Comparison of ENCODE assay signal across 19 mouse cellular contexts in the genomic region with DNA sequence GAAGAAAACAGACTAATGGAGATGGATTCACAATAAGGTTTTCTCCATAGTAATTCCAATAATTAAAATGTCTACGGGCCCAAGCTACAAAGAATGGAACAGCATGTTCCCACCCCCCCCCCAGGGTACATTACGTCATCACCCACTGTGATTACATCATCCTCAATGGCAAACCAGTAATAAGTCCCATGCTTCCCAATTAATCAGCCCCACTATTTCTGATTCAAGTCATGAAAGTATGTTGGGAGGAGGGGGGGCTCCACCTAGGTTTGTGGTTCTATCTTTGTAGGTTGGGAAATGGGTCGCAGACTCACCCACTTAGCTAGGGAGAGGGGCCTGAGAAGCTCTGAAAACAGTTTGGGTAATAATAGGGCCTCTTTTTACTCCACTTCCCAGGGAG. TPM values are rescaled to one million over a fixed set of nuclear protein-coding genes. Genes with fewer than 3 reads are reported as not detected.
DNase-seq lines count a peak whose midpoint lies in the region; ATAC-seq and TF ChIP-seq lines count a peak whose summit lies in the region.
"Had no signal": no experiment of that assay in that cellular context is flagged by ENCODE, and none has a peak within 500 bp of the region (broad histone marks: within the 10 kb centered on the region; RNA-seq: fewer than 3 reads in every experiment).

No protein-coding gene starts in this region.

- TF ChIP-seq CTCF in hindbrain, postnatal 0 days (IDR thresholded peaks at IDR 0.05; ENCODE audit: low read depth): no peak

- H3K4me3 ChIP-seq in hindbrain, embryonic 10.5 days: peak overlapping the region; percentile 7; the same call in 1 of the 2 replicates
- no peak overlapping the region for H3K4me3 ChIP-seq in hindbrain, postnatal 0 days (ENCODE audit: low read length)
- H3K4me3 ChIP-seq in neural tube, embryonic 13.5 days: no peak overlapping the region
- no peak overlapping the region for H3K4me3 ChIP-seq in forebrain, embryonic 13.5 days
- H3K4me3 ChIP-seq: embryonic facial prominence, embryonic 12.5 days; gastrocnemius, adult 2 months; limb, embryonic 13.5 days had no signal

- peak overlapping the region; percentile 73 for H3K27ac ChIP-seq in hindbrain, embryonic 10.5 days
- no peak overlapping the region for H3K27ac ChIP-seq in hindbrain, postnatal 0 days
- peak overlapping the region; percentile 53 for H3K27ac ChIP-seq in neural tube, embryonic 13.5 days (replicated peaks)
- peak overlapping the region; percentile 65 for H3K27ac ChIP-seq in forebrain, embryonic 13.5 days
- H3K27ac ChIP-seq: embryonic facial prominence, embryonic 12.5 days; gastrocnemius, adult 2 months; kidney, postnatal 0 days; limb, embryonic 13.5 days had no signal

- H3K4me1 ChIP-seq in hindbrain, embryonic 10.5 days (replicated peaks): peaks cover 54% of the 10 kb centered on the region
- peaks cover 14% of the 10 kb centered on the region for H3K4me1 ChIP-seq in hindbrain, postnatal 0 days (ENCODE audit: insufficient read depth, low read length)
- H3K4me1 ChIP-seq in neural tube, embryonic 13.5 days (replicated peaks): peaks cover 56% of the 10 kb centered on the region
- H3K4me1 ChIP-seq in forebrain, embryonic 13.5 days: peaks cover 43% of the 10 kb centered on the region

- no peak overlapping the region; the same call in 1 of the 2 replicates for H3K9ac ChIP-seq in hindbrain, postnatal 0 days (replicated peaks; ENCODE audit: low read length)
- peak overlapping the region; percentile 22 for H3K9ac ChIP-seq in neural tube, embryonic 13.5 days
- no peak overlapping the region for H3K9ac ChIP-seq in forebrain, embryonic 13.5 days
- H3K9ac ChIP-seq: embryonic facial prominence, embryonic 12.5 days; limb, embryonic 13.5 days had no signal

- WGBS in hindbrain, embryonic 10.5 days: 48% methylated on average over 3 of the region's 3 CpGs
- 49% methylated on average over 3 of the region's 3 CpGs for WGBS in hindbrain, postnatal 0 days
- WGBS in neural tube, embryonic 13.5 days: 18% methylated on average over 3 of the region's 3 CpGs
- 9% methylated on average over 3 of the region's 3 CpGs for WGBS in forebrain, embryonic 13.5 days

- H3K4me2 ChIP-seq in hindbrain, postnatal 0 days (ENCODE audit: low read depth, low read length): no peak overlapping the region
- H3K4me2 ChIP-seq in neural tube, embryonic 13.5 days: no peak overlapping the region
- peak overlapping the region; percentile 32; the same call in 1 of the 2 replicates for H3K4me2 ChIP-seq in forebrain, embryonic 13.5 days
- H3K4me2 ChIP-seq: embryonic facial prominence, embryonic 12.5 days; limb, embryonic 13.5 days had no signal

- no peaks in the 10 kb centered on the region for H3K36me3 ChIP-seq in hindbrain, embryonic 10.5 days
- H3K36me3 ChIP-seq in hindbrain, postnatal 0 days (ENCODE audit: insufficient read depth, low read length): no peaks in the 10 kb centered on the region
- no peaks in the 10 kb centered on the region for H3K36me3 ChIP-seq in neural tube, embryonic 13.5 days
- H3K36me3 ChIP-seq in forebrain, embryonic 13.5 days (ENCODE audit: poor library complexity, severe bottlenecking): no peaks in the 10 kb centered on the region
- H3K36me3 ChIP-seq: embryonic facial prominence, embryonic 12.5 days; G1E; limb, embryonic 13.5 days had no signal

- DNase-seq in hindbrain, embryonic 10.5 days (ENCODE audit: low spot score): no peak
- no peak for DNase-seq in hindbrain, postnatal 0 days (ENCODE audit: low spot score)
- no peak for DNase-seq in neural tube, embryonic 10.5 days (ENCODE audit: extremely low spot score, low spot score)
- DNase-seq in skeletal muscle tissue, adult 2 months (ENCODE audit: low read depth, low spot score): peak; percentile 30
- no peak for DNase-seq in cerebellum, postnatal 36 days
- DNase-seq in ovary, postnatal 10 days (ENCODE audit: low spot score): no peak
- DNase-seq: B cell, adult 2 months; cerebellum, adult 18-20 months; gastrocnemius, adult 2 months; heart, postnatal 10 days; lung, adult 2 months; right cerebral cortex, postnatal 4 days had no signal

- no peak for ATAC-seq in hindbrain, postnatal 0 days
- ATAC-seq in neural tube, embryonic 13.5 days (ENCODE audit: low read depth): no peak
- ATAC-seq in forebrain, embryonic 13.5 days: no peak
- ATAC-seq: intestine, embryonic 16.5 days had no signal

- H3K9me3 ChIP-seq in hindbrain, embryonic 10.5 days: no peaks in the 10 kb centered on the region
- no peaks in the 10 kb centered on the region for H3K9me3 ChIP-seq in hindbrain, postnatal 0 days (ENCODE audit: low read length)
- no peaks in the 10 kb centered on the region for H3K9me3 ChIP-seq in neural tube, embryonic 13.5 days
- no peaks in the 10 kb centered on the region for H3K9me3 ChIP-seq in forebrain, embryonic 13.5 days (replicated peaks)
- H3K9me3 ChIP-seq: embryonic facial prominence, embryonic 12.5 days; G1E; limb, embryonic 13.5 days had no signal

- H3K27me3 ChIP-seq in hindbrain, embryonic 10.5 days (ENCODE audit: insufficient read depth, poor library complexity, severe bottlenecking): peaks cover 88% of the 10 kb centered on the region
- H3K27me3 ChIP-seq in hindbrain, postnatal 0 days (ENCODE audit: insufficient read depth, low read length): no peaks in the 10 kb centered on the region
- H3K27me3 ChIP-seq in neural tube, embryonic 13.5 days: peaks cover 24% of the 10 kb centered on the region
- peaks cover 23% of the 10 kb centered on the region for H3K27me3 ChIP-seq in forebrain, embryonic 13.5 days

RNA-seq across cellular contexts. Expression of a gene that starts 48.3 kb away (rescaled TPM):
- 47.4 and 56.0 TPM in 2 replicates for polyA plus RNA-seq in hindbrain, embryonic 10.5 days (2016; fragmentation: Nextera tagmentation; extraction: Ambion mirVana)
- total RNA-seq in hindbrain, postnatal 0 days (2014; rRNA removed): 74.1 and 81.3 TPM in 2 replicates
- 15.5 and 17.7 TPM in 2 replicates for polyA plus RNA-seq in hindbrain, postnatal 0 days (2015; fragmentation: Nextera tagmentation; extraction: Ambion mirVana)
- 31.1 and 33.7 TPM in 2 replicates for polyA plus RNA-seq in neural tube, embryonic 13.5 days (2015; fragmentation: Nextera tagmentation; extraction: Ambion mirVana)
- 36.6 and 39.2 TPM in 2 replicates for polyA plus RNA-seq in forebrain, embryonic 13.5 days (2015; fragmentation: Nextera tagmentation; extraction: Ambion mirVana)
